Mouse (Mus musculus): ENCODE results near the gene Ccsap.

Gene Ccsap

GRCm38 (mm10) chr8:123877865-123878264 is 17.9 kb upstream of the Ccsap start:
- DNase-seq = no peak

GRCm38 (mm10) chr8:123874324-123874723 is 14.3 kb upstream of the Ccsap start:
- no peak for DNase-seq

- no peak for DNase-seq
These were observed 13.4 kb upstream of the Ccsap start for GRCm38 (mm10) chr8:123873364-123873763.

GRCm38 (mm10) chr8:123872048-123872447 is 12.0 kb upstream of the Ccsap start:
- no peak for DNase-seq

GRCm38 (mm10) chr8:123866971-123867370 is 7.0 kb upstream of the Ccsap start:
- DNase-seq = no peak

- DNase-seq = no peak
These were observed 5.8 kb upstream of the Ccsap start for GRCm38 (mm10) chr8:123865786-123866185.

GRCm38 (mm10) chr8:123860386-123860785 is 377 bp upstream of the Ccsap start:
- DNase-seq = no peak

GRCm38 (mm10) chr8:123858941-123859647 is 915 bp downstream of the Ccsap start:
- peak; percentile 93 for DNase-seq

GRCm38 (mm10) chr8:123858574-123858940 is 1.5 kb downstream of the Ccsap start:
- peak; percentile 40 to 49 for DNase-seq

- no peak for DNase-seq
These were observed 2.6 kb downstream of the Ccsap start for GRCm38 (mm10) chr8:123857361-123857760.

GRCm38 (mm10) chr8:123854733-123855475 is 5.1 kb downstream of the Ccsap start:
- DNase-seq = no peak

GRCm38 (mm10) chr8:123854252-123854651 is 5.8 kb downstream of the Ccsap start:
- no peak for DNase-seq

GRCm38 (mm10) chr8:123851590-123851989 is 8.4 kb downstream of the Ccsap start:
- no peak for DNase-seq

- DNase-seq = no peak
These were observed 10.7 kb downstream of the Ccsap start for GRCm38 (mm10) chr8:123849352-123849751.

- DNase-seq = no peak
These were observed 12.5 kb downstream of the Ccsap start for GRCm38 (mm10) chr8:123847546-123847945.

- no peak for DNase-seq
These were observed 13.5 kb downstream of the Ccsap start for GRCm38 (mm10) chr8:123846509-123846908.

- DNase-seq = no peak
These were observed 14.0 kb downstream of the Ccsap start for GRCm38 (mm10) chr8:123845991-123846390.

GRCm38 (mm10) chr8:123845114-123845513 is 14.9 kb downstream of the Ccsap start:
- DNase-seq = no peak

GRCm38 (mm10) chr8:123844341-123844740 is 15.7 kb downstream of the Ccsap start:
- no peak for DNase-seq

- no peak for DNase-seq
These were observed 17.9 kb downstream of the Ccsap start for GRCm38 (mm10) chr8:123842086-123842485.

- no peak for DNase-seq
These were observed 19.2 kb downstream of the Ccsap start for GRCm38 (mm10) chr8:123840578-123841345.

- DNase-seq = no peak
These were observed 21.5 kb downstream of the Ccsap start for GRCm38 (mm10) chr8:123838496-123838895.

GRCm38 (mm10) chr8:123836354-123836753 is 23.7 kb downstream of the Ccsap start:
- no peak for DNase-seq

GRCm38 (mm10) chr8:123835451-123835850 is 24.6 kb downstream of the Ccsap start:
- DNase-seq = peak in 1 of 2 experiments; percentile 57
